Mouse (Mus musculus): ENCODE data around the gene Selenbp1. TPM values are rescaled to one million over a fixed set of nuclear protein-coding genes. Genes with fewer than 3 reads are reported as not detected.
A peak's percentile ranks its signal among the peaks of the same experiment; 100 is the strongest.
"Not testable (repeated sequence)": the region's sequence is repeated elsewhere in the genome, so short reads cannot be mapped to it uniquely, and the experiment has no call there.

Gene Selenbp1
- polyA plus RNA-seq, 1 experiment from 2014 or later = 99.1 TPM

GRCm38 (mm10) chr3:94922333-94922732, 10.5 kb upstream of the Selenbp1 start:
- no peak for DNase-seq
- Histone ChIP-seq H3K9ac (no peak overlapping the region), H3K27ac (ENCODE audit: low read depth) (no peak overlapping the region), H3K4me2 (no peak overlapping the region), H3K4me3 (ENCODE audit: low read depth, low read length) (no peak overlapping the region), H3K36me3 (ENCODE audit: insufficient read depth) (no peaks in the 10 kb centered on the region), H3K4me1 (ENCODE audit: insufficient read depth) (no peaks in the 10 kb centered on the region), H3K9me3 (ENCODE audit: low read depth, low read length) (no peaks in the 10 kb centered on the region), H3K27me3 (ENCODE audit: insufficient read depth, low read length) (no peaks in the 10 kb centered on the region)
- WGBS = 36% methylated on average over 3 of the region's 3 CpGs
- ATAC-seq (ENCODE audit: insufficient read depth) = no peak
- no peak for TF ChIP-seq CTCF (IDR thresholded peaks at IDR 0.05; ENCODE audit: low read depth)

DNA sequence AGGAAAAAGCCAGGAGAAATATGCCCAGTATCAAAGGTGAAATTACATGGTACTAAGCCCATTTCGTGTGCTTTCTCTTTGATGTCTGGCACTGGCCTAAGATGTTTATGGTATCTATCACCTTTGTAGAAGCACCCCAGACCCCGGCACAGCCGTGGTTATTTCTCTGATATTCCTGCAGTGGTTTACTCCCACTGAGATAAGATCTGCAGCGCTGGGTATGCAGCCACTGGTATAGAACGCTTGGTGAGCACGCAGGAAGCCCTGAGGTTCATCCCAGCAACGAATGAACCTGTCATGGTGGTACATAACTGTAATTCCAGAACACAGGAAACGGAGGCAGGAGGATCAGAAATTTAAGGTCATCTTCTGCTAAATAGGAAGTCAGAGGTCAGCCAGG, 8.2 kb upstream of the Selenbp1 start:
- ATAC-seq (ENCODE audit: insufficient read depth) (no peak), DNase-seq (no peak)
- Histone ChIP-seq H3K36me3 (ENCODE audit: insufficient read depth) (no peaks in the 10 kb centered on the region), H3K9me3 (ENCODE audit: low read depth, low read length) (no peaks in the 10 kb centered on the region), H3K4me3 (ENCODE audit: low read depth, low read length) (no peak overlapping the region), H3K27me3 (ENCODE audit: insufficient read depth, low read length) (no peaks in the 10 kb centered on the region), H3K9ac (no peak overlapping the region), H3K4me1 (ENCODE audit: insufficient read depth) (no peaks in the 10 kb centered on the region), H3K27ac (ENCODE audit: low read depth) (no peak overlapping the region), H3K4me2 (no peak overlapping the region)
- 38% methylated on average over 8 of the region's 8 CpGs for WGBS
- no peak for TF ChIP-seq CTCF (IDR thresholded peaks at IDR 0.05; ENCODE audit: low read depth)

DNA sequence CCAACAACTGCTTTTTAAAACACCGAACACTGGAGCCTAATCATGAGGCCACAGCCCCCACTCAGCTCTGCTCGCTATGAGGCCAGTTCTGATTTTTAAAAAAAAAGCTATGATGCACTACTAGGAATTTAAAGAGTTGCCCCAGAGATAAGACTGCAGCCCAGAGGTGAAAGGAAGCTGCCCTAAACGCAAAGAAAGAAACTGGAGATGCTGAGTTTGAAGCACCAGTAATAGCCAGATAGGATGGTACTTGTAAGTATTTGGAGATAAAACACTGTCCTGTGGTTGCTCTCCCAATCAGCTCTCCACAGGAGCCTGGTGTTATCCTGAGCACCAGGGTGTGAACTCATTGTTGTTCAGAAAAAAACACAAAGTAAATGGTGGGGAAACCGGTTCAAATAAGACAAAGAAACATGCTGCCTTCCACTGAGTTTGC, 6.5 kb upstream of the Selenbp1 start:
- not testable (repeated sequence) for H3K27me3 ChIP-seq (ENCODE audit: insufficient read depth, low read length); H3K36me3 ChIP-seq (ENCODE audit: insufficient read depth); DNase-seq; H3K4me3 ChIP-seq (ENCODE audit: low read depth, low read length); H3K9ac ChIP-seq; H3K27ac ChIP-seq (ENCODE audit: low read depth); ATAC-seq (ENCODE audit: insufficient read depth); H3K4me1 ChIP-seq (ENCODE audit: insufficient read depth); H3K9me3 ChIP-seq (ENCODE audit: low read depth, low read length); H3K4me2 ChIP-seq
- 29% methylated on average over 4 of the region's 4 CpGs for WGBS

DNA sequence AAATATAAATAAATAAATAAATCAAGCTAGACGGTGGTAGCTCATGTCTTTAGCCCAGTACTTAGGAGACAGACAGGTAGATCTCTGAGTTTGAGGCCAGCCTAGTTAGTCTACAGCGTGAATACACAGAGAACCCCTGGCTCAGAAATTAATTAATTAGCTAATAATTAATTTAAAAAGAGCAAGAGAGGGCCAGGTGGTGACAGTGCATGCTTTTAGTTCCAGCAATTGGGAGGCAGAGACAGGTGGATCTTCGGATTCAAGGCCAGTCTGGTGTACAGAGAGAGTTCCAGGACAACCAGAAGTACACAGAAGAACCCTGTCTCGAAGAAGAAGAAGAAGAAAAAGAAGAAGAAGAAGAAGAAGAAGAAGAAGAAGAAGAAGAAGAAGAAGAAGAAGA, 3.9 kb upstream of the Selenbp1 start:
- H3K4me1 ChIP-seq (ENCODE audit: insufficient read depth); H3K4me2 ChIP-seq; DNase-seq; H3K36me3 ChIP-seq (ENCODE audit: insufficient read depth); ATAC-seq (ENCODE audit: insufficient read depth); H3K9me3 ChIP-seq (ENCODE audit: low read depth, low read length); H3K27me3 ChIP-seq (ENCODE audit: insufficient read depth, low read length); H3K9ac ChIP-seq; H3K27ac ChIP-seq (ENCODE audit: low read depth); H3K4me3 ChIP-seq (ENCODE audit: low read depth, low read length): not testable (repeated sequence)
- whole genome bisulfite sequencing = 88% methylated on average over 4 of the region's 4 CpGs

DNA sequence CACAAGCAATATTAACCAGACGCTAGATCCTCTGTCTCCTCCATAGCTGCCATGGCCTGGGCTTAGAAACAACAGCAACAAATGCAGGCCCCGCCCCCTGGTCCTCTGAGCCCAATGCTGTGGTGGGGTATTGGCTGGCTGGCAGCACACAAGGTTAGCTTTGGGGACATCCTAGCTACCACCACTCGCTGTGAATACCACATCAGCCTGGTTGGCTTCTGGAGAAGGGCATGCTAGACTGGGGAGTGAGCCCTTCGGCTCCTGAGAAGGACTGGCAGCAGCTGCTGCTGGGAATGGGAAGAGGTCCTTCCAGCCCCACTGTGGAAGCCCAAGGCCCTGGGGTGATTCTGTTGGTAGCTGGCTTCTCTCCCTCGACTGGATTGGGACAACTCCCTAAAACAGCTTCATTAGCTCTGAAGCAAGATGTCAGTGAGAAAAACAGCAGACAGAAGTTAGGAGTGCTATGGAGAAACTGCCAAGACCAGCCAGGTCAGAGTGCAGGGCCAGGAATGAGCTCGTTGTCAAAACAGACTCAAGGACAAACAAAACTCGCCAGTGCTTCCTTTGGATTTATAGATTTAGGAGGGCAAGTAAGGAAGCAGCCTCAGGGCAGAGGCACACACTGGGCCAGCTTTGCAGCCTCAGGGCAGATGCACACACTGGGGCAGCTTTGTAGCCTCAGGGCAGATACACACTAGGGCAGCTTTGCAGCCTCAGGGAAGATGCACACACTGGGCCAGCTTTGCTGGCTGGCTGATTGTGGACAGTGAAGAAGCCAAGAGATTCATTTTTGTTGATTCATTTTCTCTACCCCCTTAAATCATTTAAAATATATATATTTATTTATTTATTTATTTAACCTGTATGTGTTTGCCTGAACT, 2.2 kb upstream of the Selenbp1 start:
- not testable (repeated sequence) for H3K27me3 ChIP-seq (ENCODE audit: insufficient read depth, low read length); ATAC-seq (ENCODE audit: insufficient read depth)

DNA sequence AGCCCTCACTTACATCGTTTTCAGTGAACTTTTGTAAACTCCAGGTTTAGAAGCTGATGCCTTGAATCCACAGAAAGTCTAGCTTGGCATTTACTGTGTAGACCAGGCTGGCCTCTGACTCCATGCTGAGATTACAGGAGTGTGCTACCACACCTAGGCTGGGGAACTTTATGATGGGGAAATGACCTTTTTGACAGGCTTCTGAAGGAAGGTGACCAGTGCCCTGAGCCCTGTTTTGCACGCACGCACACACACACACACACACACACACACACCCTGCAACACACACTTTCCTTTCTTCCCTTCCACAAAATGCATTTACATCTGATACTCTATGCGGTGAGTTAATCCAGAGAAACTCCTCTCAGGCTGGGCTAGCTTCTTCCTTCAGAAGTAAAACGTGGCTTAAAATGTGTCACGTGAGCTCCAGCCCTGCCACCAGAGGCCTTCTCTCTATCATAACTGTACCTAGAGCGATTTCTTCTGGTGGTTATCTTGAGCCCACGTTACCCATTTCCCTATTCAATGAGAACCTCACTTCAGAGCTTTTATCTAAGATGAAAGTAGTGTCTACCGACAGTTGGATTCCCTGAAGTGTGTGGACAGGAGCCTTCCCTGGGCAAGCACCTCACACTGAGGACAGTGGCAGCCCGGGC, 1.3 kb upstream of the Selenbp1 start:
- peak overlapping the region; percentile 97 for H3K27ac ChIP-seq (ENCODE audit: low read depth)
- DNase-seq; H3K36me3 ChIP-seq (ENCODE audit: insufficient read depth); ATAC-seq (ENCODE audit: insufficient read depth); H3K9me3 ChIP-seq (ENCODE audit: low read depth, low read length); H3K4me2 ChIP-seq; H3K4me3 ChIP-seq (ENCODE audit: low read depth, low read length); H3K27me3 ChIP-seq (ENCODE audit: insufficient read depth, low read length); H3K9ac ChIP-seq; H3K4me1 ChIP-seq (ENCODE audit: insufficient read depth): not testable (repeated sequence)
- WGBS = 55% methylated on average over 10 of the region's 10 CpGs

More for the DNA sequence above, 2.2 kb upstream of the Selenbp1 start:
- not testable (repeated sequence) for H3K4me2 ChIP-seq; H3K9me3 ChIP-seq (ENCODE audit: low read depth, low read length); H3K4me1 ChIP-seq (ENCODE audit: insufficient read depth); H3K36me3 ChIP-seq (ENCODE audit: insufficient read depth); H3K4me3 ChIP-seq (ENCODE audit: low read depth, low read length); H3K9ac ChIP-seq
- H3K27ac ChIP-seq (ENCODE audit: low read depth) = peak overlapping the region; percentile 73; the same call in 1 of the 2 replicates
- WGBS = 28% methylated on average over 7 of the region's 7 CpGs
- DNase-seq = peak; percentile 74

DNA sequence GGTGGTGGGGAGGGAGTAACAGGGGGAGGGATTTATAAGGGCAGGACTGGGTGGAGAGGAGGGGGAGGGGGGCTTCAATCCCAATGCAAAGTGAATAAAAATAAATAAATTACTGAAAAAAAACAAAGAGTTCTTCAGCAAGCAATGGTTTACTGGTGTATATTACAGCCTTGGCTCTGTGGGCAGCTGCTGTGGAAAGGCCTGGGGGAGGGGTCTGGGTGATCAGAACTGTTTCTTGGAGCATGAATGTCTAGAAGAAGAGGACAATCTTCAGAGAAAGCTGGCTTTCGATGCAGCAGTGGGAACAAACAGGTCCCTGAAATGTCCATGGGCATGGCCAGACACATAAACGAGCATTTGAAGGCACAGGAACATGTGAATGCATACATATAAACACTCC, 577 bp upstream of the Selenbp1 start:
- H3K4me2 ChIP-seq = peak overlapping the region; percentile 68
- not testable (repeated sequence) for H3K9ac ChIP-seq; H3K27me3 ChIP-seq (ENCODE audit: insufficient read depth, low read length); H3K9me3 ChIP-seq (ENCODE audit: low read depth, low read length); H3K4me3 ChIP-seq (ENCODE audit: low read depth, low read length); H3K4me1 ChIP-seq (ENCODE audit: insufficient read depth); H3K36me3 ChIP-seq (ENCODE audit: insufficient read depth)
- DNase-seq = peak; percentile 59
- 12% methylated on average over 2 of the region's 2 CpGs for WGBS
- H3K27ac ChIP-seq (ENCODE audit: low read depth) = peak overlapping the region; percentile 97
- peak; percentile 10; the same call in 1 of the 2 replicates for ATAC-seq (ENCODE audit: insufficient read depth)

- not testable (repeated sequence) for DNase-seq; H3K36me3 ChIP-seq (ENCODE audit: insufficient read depth); H3K27me3 ChIP-seq (ENCODE audit: insufficient read depth, low read length); ATAC-seq (ENCODE audit: insufficient read depth); H3K4me1 ChIP-seq (ENCODE audit: insufficient read depth); H3K9ac ChIP-seq; H3K9me3 ChIP-seq (ENCODE audit: low read depth, low read length)
- Histone ChIP-seq H3K4me3 (ENCODE audit: low read depth, low read length) (peak overlapping the region; percentile 40; the same call in 1 of the 2 replicates), H3K27ac (ENCODE audit: low read depth) (peak overlapping the region; percentile 97), H3K4me2 (peak overlapping the region; percentile 68)
- WGBS = no CpG with 5 or more reads among the region's 2 CpGs
These were observed 748 bp downstream of the Selenbp1 start for GRCm38 (mm10) chr3:94933604-94934003.

- not testable (repeated sequence) for H3K27ac ChIP-seq (ENCODE audit: low read depth); H3K4me3 ChIP-seq (ENCODE audit: low read depth, low read length)
- H3K4me2 ChIP-seq = 0 out of 2 replicates have a peak overlapping the region, but pooled peaks have one; percentile 15
These were observed 1.7 kb downstream of the Selenbp1 start for GRCm38 (mm10) chr3:94934564-94934963.

GRCm38 (mm10) chr3:94935332-94935731, 2.5 kb downstream of the Selenbp1 start:
- peak overlapping the region; percentile 75 for H3K27ac ChIP-seq (ENCODE audit: low read depth)
- peak; percentile 50 for ATAC-seq (ENCODE audit: insufficient read depth)
- H3K9me3 ChIP-seq (ENCODE audit: low read depth, low read length); H3K4me2 ChIP-seq; H3K36me3 ChIP-seq (ENCODE audit: insufficient read depth); H3K4me1 ChIP-seq (ENCODE audit: insufficient read depth); H3K4me3 ChIP-seq (ENCODE audit: low read depth, low read length); H3K27me3 ChIP-seq (ENCODE audit: insufficient read depth, low read length); H3K9ac ChIP-seq: not testable (repeated sequence)
- DNase-seq = peak; percentile 91
- 54% methylated on average over 3 of the region's 3 CpGs for WGBS

More at GRCm38 (mm10) chr3:94934564-94934963, 1.7 kb downstream of the Selenbp1 start:
- H3K9ac ChIP-seq; H3K27me3 ChIP-seq (ENCODE audit: insufficient read depth, low read length); H3K4me1 ChIP-seq (ENCODE audit: insufficient read depth); H3K36me3 ChIP-seq (ENCODE audit: insufficient read depth); DNase-seq; H3K9me3 ChIP-seq (ENCODE audit: low read depth, low read length); ATAC-seq (ENCODE audit: insufficient read depth): not testable (repeated sequence)
- WGBS = 84% methylated on average over 3 of the region's 3 CpGs

Measured in lung, embryonic 14.5 days (tissue).